Mouse (Mus musculus) forebrain, embryonic 11.5 days (tissue): ENCODE measurements at regions not wholly inside any gene's neighbourhood (a gene's known extent, or its start where the extent isn't known, plus 50 kb on each side); places are given as distances from the start of the nearest gene placed in this dataset.

ENCODE experiments used
- ATAC-seq: fragments of 200-750 bp; cut with Nextera tagmentation; replicated peaks from 2 replicates; pipeline ENCODE4 v1.8.0; 2017; ENCODE audit warnings: moderate TSS enrichment; ENCODE audit not compliant: low FRiP score
- DNase-seq: peaks from one replicate; pipeline ENCODE4 v3.0.0-alpha.2; 2017; ENCODE audit warnings: low spot score
- H3K27ac ChIP-seq: fragments of 300-500 bp; sonication (generic); 2 replicates; pipeline ENCODE4 v1.5.1; 2014; ENCODE audit warnings: low read depth, low read length
- H3K27me3 ChIP-seq: fragments of 300-500 bp; sonication (generic); 2 replicates; pipeline ENCODE4 v1.6.1; 2014; ENCODE audit warnings: mild to moderate bottlenecking, low read length, mixed read lengths; ENCODE audit not compliant: control insufficient read depth, insufficient read depth
- H3K36me3 ChIP-seq: fragments of 300-500 bp; sonication (generic); 2 replicates; pipeline ENCODE4 v1.6.1; 2014; ENCODE audit warnings: mild to moderate bottlenecking, low read length, moderate library complexity, mixed read lengths; ENCODE audit not compliant: control insufficient read depth, insufficient read depth
- H3K4me1 ChIP-seq: fragments of 300-500 bp; sonication (generic); replicated peaks from 2 replicates; pipeline ENCODE4 v1.6.1; 2014; ENCODE audit warnings: low read length, mixed read lengths; ENCODE audit not compliant: control insufficient read depth, insufficient read depth
- H3K4me2 ChIP-seq: fragments of 300-500 bp; sonication (generic); 2 replicates; pipeline ENCODE4 v1.6.1; 2014; ENCODE audit warnings: low read depth, mild to moderate bottlenecking, low read length, moderate library complexity, mixed read lengths; ENCODE audit not compliant: severe bottlenecking
- H3K4me3 ChIP-seq: fragments of 300-500 bp; sonication (generic); 2 replicates; pipeline ENCODE4 v1.5.1; 2014; ENCODE audit warnings: low read depth, low read length
- H3K9ac ChIP-seq: fragments of 300-500 bp; sonication (generic); 2 replicates; pipeline ENCODE4 v1.6.1; 2014; ENCODE audit warnings: low read length
- H3K9me3 ChIP-seq: fragments of 300-500 bp; sonication (generic); 2 replicates; pipeline ENCODE4 v1.6.1; 2016; ENCODE audit warnings: low read length, mixed read lengths; ENCODE audit not compliant: control insufficient read depth
- WGBS: fragments of 180-500 bp; shearing (Covaris S2); extraction: QIAGEN DNeasy Blood & Tissue Kit; methylation state at CpG from one replicate; pipeline ENCODE4 v1.1.7; 2014; 5-methylcytosine and 5-hydroxymethylcytosine counted together

GRCm38 (mm10) chr12:58619508-58620310, 350.6 kb upstream of the Clec14a start:
- H3K36me3 ChIP-seq: no peaks in the 10 kb centered on the region
- WGBS: 87% methylated on average over 7 of the region's 7 CpGs
- no peak for ATAC-seq

GRCm38 (mm10) chr12:58594781-58595180, 325.7 kb upstream of the Clec14a start:
- WGBS: 86% methylated on average over 9 of the region's 9 CpGs
- H3K4me1 ChIP-seq: no peaks in the 10 kb centered on the region; the same call in 1 of the 2 replicates
- no peak overlapping the region for H3K4me3 ChIP-seq
- ATAC-seq (no peak), DNase-seq (no peak)
- no peaks in the 10 kb centered on the region for H3K27me3 ChIP-seq
- no peaks in the 10 kb centered on the region for H3K36me3 ChIP-seq
- no peak overlapping the region for H3K9ac ChIP-seq
- H3K9me3 ChIP-seq: no peaks in the 10 kb centered on the region
- no peak overlapping the region for H3K4me2 ChIP-seq
- H3K27ac ChIP-seq: no peak overlapping the region

More at GRCm38 (mm10) chr12:58619508-58620310, 350.6 kb upstream of the Clec14a start:
- Histone ChIP-seq H3K4me1 (no peaks in the 10 kb centered on the region), H3K9ac (no peak overlapping the region), H3K27ac (no peak overlapping the region), H3K9me3 (no peaks in the 10 kb centered on the region), H3K4me3 (no peak overlapping the region), H3K4me2 (no peak overlapping the region), H3K27me3 (no peaks in the 10 kb centered on the region)
- no peak for DNase-seq

GRCm38 (mm10) chr12:58591480-58591829, 322.4 kb upstream of the Clec14a start:
- no peaks in the 10 kb centered on the region for H3K36me3 ChIP-seq

GRCm38 (mm10) chr12:58590547-58591479, 321.7 kb upstream of the Clec14a start:
- H3K27ac ChIP-seq: no peak overlapping the region
- H3K36me3 ChIP-seq: no peaks in the 10 kb centered on the region
- DNase-seq: no peak
- H3K9me3 ChIP-seq: no peaks in the 10 kb centered on the region
- no peaks in the 10 kb centered on the region; the same call in 1 of the 2 replicates for H3K4me1 ChIP-seq
- H3K4me2 ChIP-seq: no peak overlapping the region
- ATAC-seq: 0 out of 2 replicates have a peak, but pooled peaks have one; percentile 21
- WGBS: 63% methylated on average over 7 of the region's 7 CpGs
- no peak overlapping the region for H3K9ac ChIP-seq
- H3K4me3 ChIP-seq: no peak overlapping the region
- H3K27me3 ChIP-seq: no peaks in the 10 kb centered on the region

More at GRCm38 (mm10) chr12:58591480-58591829, 322.4 kb upstream of the Clec14a start:
- Histone ChIP-seq H3K27me3 (no peaks in the 10 kb centered on the region), H3K9ac (no peak overlapping the region), H3K4me3 (no peak overlapping the region), H3K27ac (no peak overlapping the region), H3K4me2 (no peak overlapping the region), H3K9me3 (no peaks in the 10 kb centered on the region), H3K4me1 (no peaks in the 10 kb centered on the region; the same call in 1 of the 2 replicates)
- ATAC-seq (peak; percentile 27; the same call in 1 of the 2 replicates), DNase-seq (no peak)
- WGBS: 66% methylated on average over 3 of the region's 3 CpGs

GRCm38 (mm10) chr12:58581811-58582572, 312.9 kb upstream of the Clec14a start:
- Histone ChIP-seq H3K9ac (no peak overlapping the region), H3K4me3 (no peak overlapping the region), H3K4me1 (no peaks in the 10 kb centered on the region), H3K36me3 (no peaks in the 10 kb centered on the region), H3K9me3 (no peaks in the 10 kb centered on the region), H3K27ac (no peak overlapping the region), H3K4me2 (no peak overlapping the region), H3K27me3 (no peaks in the 10 kb centered on the region)
- WGBS: 96% methylated on average over 5 of the region's 5 CpGs
- ATAC-seq: no peak
- no peak for DNase-seq

- H3K9ac ChIP-seq: no peak overlapping the region
- no peaks in the 10 kb centered on the region for H3K27me3 ChIP-seq
- no peak overlapping the region for H3K4me2 ChIP-seq
- DNase-seq (no peak), ATAC-seq (no peak)
- WGBS: 84% methylated on average over 1 of the region's 1 CpGs
- H3K4me3 ChIP-seq: no peak overlapping the region
- H3K36me3 ChIP-seq: no peaks in the 10 kb centered on the region
- H3K27ac ChIP-seq: no peak overlapping the region
- no peaks in the 10 kb centered on the region for H3K9me3 ChIP-seq
- H3K4me1 ChIP-seq: no peaks in the 10 kb centered on the region
Observed at GRCm38 (mm10) chr12:58569056-58569455, 300.0 kb upstream of the Clec14a start.

GRCm38 (mm10) chr12:58560840-58561239, 291.8 kb upstream of the Clec14a start:
- Histone ChIP-seq H3K4me3 (no peak overlapping the region), H3K36me3 (no peaks in the 10 kb centered on the region), H3K9ac (no peak overlapping the region), H3K27ac (no peak overlapping the region), H3K9me3 (no peaks in the 10 kb centered on the region), H3K27me3 (no peaks in the 10 kb centered on the region), H3K4me2 (no peak overlapping the region), H3K4me1 (no peaks in the 10 kb centered on the region)
- ATAC-seq (no peak), DNase-seq (no peak)
- 90% methylated on average over 5 of the region's 5 CpGs for WGBS

- ATAC-seq (no peak), DNase-seq (no peak)
- Histone ChIP-seq H3K36me3 (no peaks in the 10 kb centered on the region), H3K4me3 (no peak overlapping the region), H3K9me3 (no peaks in the 10 kb centered on the region), H3K4me2 (no peak overlapping the region), H3K27me3 (no peaks in the 10 kb centered on the region), H3K9ac (no peak overlapping the region), H3K27ac (no peak overlapping the region), H3K4me1 (no peaks in the 10 kb centered on the region)
- 30% methylated on average over 1 of the region's 1 CpGs for WGBS
Observed at GRCm38 (mm10) chr12:58559833-58560232, 290.7 kb upstream of the Clec14a start.
